Mouse (Mus musculus): ENCODE results near the gene Sun3. TPM values are rescaled to one million over a fixed set of nuclear protein-coding genes. Genes with fewer than 3 reads are reported as not detected.

The Sun3 gene
- total RNA-seq (2021) = under 1 TPM; 0.30 TPM

GRCm38 (mm10) chr11:9048703-9049060 is at the start of gene Sun3:
Sun3 (minus strand) TSS chr11:9048991.
- DNase-seq (ENCODE audit: extremely low spot score in 1 of 2, low spot score in 2 of 2) = peak in 1 of 2 experiments; percentile 22
- intact Hi-C loops (cut with DNase I) = no loop called here

- intact Hi-C loops (cut with DNase I) = no loop called here
- no peak for DNase-seq (ENCODE audit: extremely low spot score in 1 of 2, low spot score in 2 of 2)
Measured at GRCm38 (mm10) chr11:9076444-9076843, 27.7 kb upstream of the Sun3 start.

- intact Hi-C loops (cut with DNase I) = no loop called here
Measured at GRCm38 (mm10) chr11:9060484-9060883, 11.7 kb upstream of the Sun3 start.

GRCm38 (mm10) chr11:9060029-9060428 is 11.2 kb upstream of the Sun3 start:
- no peak for DNase-seq (ENCODE audit: extremely low spot score in 1 of 2, low spot score in 2 of 2)

More at GRCm38 (mm10) chr11:9060484-9060883, 11.7 kb upstream of the Sun3 start:
- DNase-seq (ENCODE audit: extremely low spot score in 1 of 2, low spot score in 2 of 2) = no peak

GRCm38 (mm10) chr11:9057711-9058110 is 8.9 kb upstream of the Sun3 start:
- intact Hi-C loops (cut with DNase I) = no loop called here
- no peak for DNase-seq (ENCODE audit: extremely low spot score in 1 of 2, low spot score in 2 of 2)

More at GRCm38 (mm10) chr11:9060029-9060428, 11.2 kb upstream of the Sun3 start:
- intact Hi-C loops (cut with DNase I) = no loop called here

GRCm38 (mm10) chr11:9056937-9057336 is 8.1 kb upstream of the Sun3 start:
- no peak for DNase-seq (ENCODE audit: extremely low spot score in 1 of 2, low spot score in 2 of 2)
- intact Hi-C loops (cut with DNase I) = no loop called here

GRCm38 (mm10) chr11:9051895-9052294 is 3.1 kb upstream of the Sun3 start:
- intact Hi-C loops (cut with DNase I) = no loop called here
- DNase-seq (ENCODE audit: extremely low spot score in 1 of 2, low spot score in 2 of 2) = no peak

- intact Hi-C loops (cut with DNase I) = no loop called here
- DNase-seq (ENCODE audit: extremely low spot score in 1 of 2, low spot score in 2 of 2) = no peak
Measured at GRCm38 (mm10) chr11:9050241-9050640, 1.4 kb upstream of the Sun3 start.

- intact Hi-C loops (cut with DNase I) = no loop called here
- peak; percentile 78 to 90 for DNase-seq (ENCODE audit: extremely low spot score in 1 of 2, low spot score in 2 of 2)
Measured at GRCm38 (mm10) chr11:9048011-9048702, 634 bp downstream of the Sun3 start, which contains the start of gene Gm11992. Gm11992 (plus strand) TSS chr11:9048594.

- peak in 1 of 2 experiments; percentile 16 for DNase-seq (ENCODE audit: extremely low spot score in 1 of 2, low spot score in 2 of 2)
- intact Hi-C loops (cut with DNase I) = no loop called here
Measured at GRCm38 (mm10) chr11:9047044-9047443, 1.7 kb downstream of the Sun3 start.

- no peak for DNase-seq (ENCODE audit: extremely low spot score in 1 of 2, low spot score in 2 of 2)
- intact Hi-C loops (cut with DNase I) = no loop called here
Measured at GRCm38 (mm10) chr11:9046546-9046945, 2.2 kb downstream of the Sun3 start.

- DNase-seq (ENCODE audit: extremely low spot score in 1 of 2, low spot score in 2 of 2) = no peak
- intact Hi-C loops (cut with DNase I) = no loop called here
Measured at GRCm38 (mm10) chr11:9031530-9031929, 17.3 kb downstream of the Sun3 start.

GRCm38 (mm10) chr11:9025211-9025610 is 23.6 kb downstream of the Sun3 start:
- intact Hi-C loops (cut with DNase I) = no loop called here
- no peak for DNase-seq (ENCODE audit: extremely low spot score in 1 of 2, low spot score in 2 of 2)

GRCm38 (mm10) chr11:9024782-9025181 is 24.0 kb downstream of the Sun3 start:
- intact Hi-C loops (cut with DNase I) = no loop called here
- DNase-seq (ENCODE audit: extremely low spot score in 1 of 2, low spot score in 2 of 2) = no peak

GRCm38 (mm10) chr11:9020207-9020606 is 28.6 kb downstream of the Sun3 start:
- intact Hi-C loops (cut with DNase I) = no loop called here
- no peak for DNase-seq (ENCODE audit: extremely low spot score in 1 of 2, low spot score in 2 of 2)

GRCm38 (mm10) chr11:9018491-9019267 is 30.1 kb downstream of the Sun3 start:
- intact Hi-C loops (cut with DNase I) = no loop called here

GRCm38 (mm10) chr11:9014740-9015139 is 34.1 kb downstream of the Sun3 start:
- no peak for DNase-seq (ENCODE audit: extremely low spot score in 1 of 2, low spot score in 2 of 2)
- intact Hi-C loops (cut with DNase I) = no loop called here

More at GRCm38 (mm10) chr11:9018491-9019267, 30.1 kb downstream of the Sun3 start:
- DNase-seq (ENCODE audit: extremely low spot score in 1 of 2, low spot score in 2 of 2) = no peak

GRCm38 (mm10) chr11:9011348-9011747 is 37.4 kb downstream of the Sun3 start:
- intact Hi-C loops (cut with DNase I) = no loop called here
- DNase-seq (ENCODE audit: extremely low spot score in 1 of 2, low spot score in 2 of 2) = no peak

GRCm38 (mm10) chr11:9010853-9011339 is 37.9 kb downstream of the Sun3 start, which contains the start of gene Hus1:
Hus1 (minus strand) TSS chr11:9011191.
- peak; percentile 62 to 90 for DNase-seq (ENCODE audit: extremely low spot score in 1 of 2, low spot score in 2 of 2)
- intact Hi-C loops (cut with DNase I) = no loop called here

- intact Hi-C loops (cut with DNase I) = no loop called here
Measured at GRCm38 (mm10) chr11:9010416-9010815, 38.4 kb downstream of the Sun3 start.

More at GRCm38 (mm10) chr11:9010416-9010815, 38.4 kb downstream of the Sun3 start:
- DNase-seq (ENCODE audit: extremely low spot score in 1 of 2, low spot score in 2 of 2) = peak; percentile 27 to 31
